Mouse (Mus musculus): ENCODE results near the gene Phkg2. TPM values are rescaled to one million over a fixed set of nuclear protein-coding genes. Genes with fewer than 3 reads are reported as not detected.

The Phkg2 gene
- total RNA-seq, 1 experiment: 32.1 TPM

DNA sequence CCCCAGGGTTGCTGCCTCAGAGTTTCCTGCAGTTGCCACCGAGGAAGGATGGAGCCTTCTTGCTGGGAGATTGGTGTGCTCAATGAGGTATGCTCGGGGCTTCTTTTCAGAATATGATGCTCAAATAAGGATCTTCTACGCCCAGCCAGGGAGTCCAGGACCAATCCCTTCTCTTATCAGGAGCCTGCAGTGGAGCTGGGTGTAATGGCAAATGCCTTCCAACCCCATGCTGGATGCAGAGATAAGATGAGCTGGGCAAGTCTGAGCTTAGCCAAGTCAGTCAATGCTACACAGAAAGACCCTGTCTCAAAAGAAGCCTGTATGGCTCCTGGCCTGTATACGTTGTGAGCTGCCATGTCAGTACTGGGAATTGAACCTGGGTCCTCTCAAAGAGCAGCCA lies 53.3 kb downstream of the Phkg2 start:
- Histone ChIP-seq H3K9ac (ENCODE audit: insufficient read depth, low read depth, low read length, poor library complexity, severe bottlenecking) (no peak overlapping the region), H3K4me1 (ENCODE audit: control insufficient read depth in 2 of 2, insufficient read depth in 2 of 2, low read length in 2 of 2, poor library complexity in 1 of 2) (no peaks in the 10 kb centered on the region), H3K36me3 (ENCODE audit: control insufficient read depth, insufficient read depth, low read length, poor library complexity, severe bottlenecking) (peaks cover 1% of the 10 kb centered on the region; the same call in 1 of the 2 replicates), H3K4me3 (ENCODE audit: insufficient read depth in 1 of 2, low read depth in 1 of 2, low read length in 2 of 2, poor library complexity in 1 of 2, severe bottlenecking in 1 of 2) (no peak overlapping the region), H3K27ac (ENCODE audit: insufficient read depth, low read depth, low read length, poor library complexity, severe bottlenecking) (no peak overlapping the region), H3K9me3 (ENCODE audit: control insufficient read depth, insufficient read depth, low read depth, low read length) (peaks cover 7% of the 10 kb centered on the region; the same call in 1 of the 2 replicates)
- in situ Hi-C loops (cut with MboI; ENCODE audit: low sequenced_read_pairs in 2 of 2, unreplicated experiment in 2 of 2): no loop called here
- TF ChIP-seq HCFC1 (IDR thresholded peaks at IDR 0.05; ENCODE audit: borderline replicate concordance, insufficient read depth, low read length) (no peak), CHD2 (IDR thresholded peaks at IDR 0.05; ENCODE audit: low read depth, low read length) (no peak), ZNF384 (IDR thresholded peaks at IDR 0.05; ENCODE audit: low read depth, low read length) (no peak), ZC3H11A (IDR thresholded peaks at IDR 0.05; ENCODE audit: borderline replicate concordance, low read depth, low read length) (no peak), MAFK (IDR thresholded peaks at IDR 0.05; ENCODE audit: insufficient read depth, low read depth, low read length) (no peak)
- DNase-seq (ENCODE audit: low read depth, low spot score): no peak

- DNase-seq (ENCODE audit: low read depth, low spot score): no peak
- Histone ChIP-seq H3K36me3 (ENCODE audit: control insufficient read depth, insufficient read depth, low read length, poor library complexity, severe bottlenecking) (peaks cover 1% of the 10 kb centered on the region; the same call in 1 of the 2 replicates), H3K9me3 (ENCODE audit: control insufficient read depth, insufficient read depth, low read depth, low read length) (peaks cover 7% of the 10 kb centered on the region; the same call in 1 of the 2 replicates), H3K27ac (ENCODE audit: insufficient read depth, low read depth, low read length, poor library complexity, severe bottlenecking) (no peak overlapping the region), H3K4me3 (ENCODE audit: insufficient read depth in 1 of 2, low read depth in 1 of 2, low read length in 2 of 2, poor library complexity in 1 of 2, severe bottlenecking in 1 of 2) (no peak overlapping the region), H3K4me1 (ENCODE audit: control insufficient read depth in 2 of 2, insufficient read depth in 2 of 2, low read length in 2 of 2, poor library complexity in 1 of 2) (no peaks in the 10 kb centered on the region), H3K9ac (ENCODE audit: insufficient read depth, low read depth, low read length, poor library complexity, severe bottlenecking) (no peak overlapping the region)
- in situ Hi-C loops (cut with MboI; ENCODE audit: low sequenced_read_pairs in 2 of 2, unreplicated experiment in 2 of 2): no loop called here
- TF ChIP-seq MAFK (IDR thresholded peaks at IDR 0.05; ENCODE audit: insufficient read depth, low read depth, low read length) (no peak), HCFC1 (IDR thresholded peaks at IDR 0.05; ENCODE audit: borderline replicate concordance, insufficient read depth, low read length) (no peak), ZNF384 (IDR thresholded peaks at IDR 0.05; ENCODE audit: low read depth, low read length) (no peak), CHD2 (IDR thresholded peaks at IDR 0.05; ENCODE audit: low read depth, low read length) (no peak), ZC3H11A (IDR thresholded peaks at IDR 0.05; ENCODE audit: borderline replicate concordance, low read depth, low read length) (no peak)
Measured at GRCm38 (mm10) chr7:127628646-127629045, 55.5 kb downstream of the Phkg2 start.

DNA sequence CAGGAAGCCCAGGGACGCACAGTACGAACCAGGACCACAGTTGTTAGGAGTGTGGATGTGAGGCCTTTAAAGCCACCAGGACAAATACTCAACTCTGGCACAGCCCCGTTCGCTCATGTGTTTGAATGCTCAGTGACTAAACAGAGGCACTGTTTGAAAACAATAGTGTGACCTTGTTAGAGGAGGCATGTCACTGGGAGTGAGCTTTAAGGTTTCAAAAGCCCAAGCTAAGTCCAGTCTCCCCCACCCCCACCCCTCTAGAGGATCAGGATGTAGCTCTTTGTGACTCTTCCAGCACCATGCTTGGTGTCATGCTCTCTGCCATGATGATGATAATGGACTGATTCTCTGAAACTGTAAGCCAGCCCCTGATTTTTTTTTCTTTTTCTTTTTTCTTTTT lies 58.3 kb downstream of the Phkg2 start:
- Histone ChIP-seq H3K9ac (ENCODE audit: insufficient read depth, low read depth, low read length, poor library complexity, severe bottlenecking) (no peak overlapping the region), H3K36me3 (ENCODE audit: control insufficient read depth, insufficient read depth, low read length, poor library complexity, severe bottlenecking) (no peaks in the 10 kb centered on the region), H3K9me3 (ENCODE audit: control insufficient read depth, insufficient read depth, low read depth, low read length) (peaks cover 6% of the 10 kb centered on the region; the same call in 1 of the 2 replicates), H3K4me3 (ENCODE audit: insufficient read depth in 1 of 2, low read depth in 1 of 2, low read length in 2 of 2, poor library complexity in 1 of 2, severe bottlenecking in 1 of 2) (no peak overlapping the region), H3K4me1 (ENCODE audit: control insufficient read depth in 2 of 2, insufficient read depth in 2 of 2, low read length in 2 of 2, poor library complexity in 1 of 2) (no peaks in the 10 kb centered on the region), H3K27ac (ENCODE audit: insufficient read depth, low read depth, low read length, poor library complexity, severe bottlenecking) (no peak overlapping the region)
- TF ChIP-seq CHD2 (IDR thresholded peaks at IDR 0.05; ENCODE audit: low read depth, low read length) (no peak), MAFK (IDR thresholded peaks at IDR 0.05; ENCODE audit: insufficient read depth, low read depth, low read length) (no peak), HCFC1 (IDR thresholded peaks at IDR 0.05; ENCODE audit: borderline replicate concordance, insufficient read depth, low read length) (no peak), ZC3H11A (IDR thresholded peaks at IDR 0.05; ENCODE audit: borderline replicate concordance, low read depth, low read length) (no peak), ZNF384 (IDR thresholded peaks at IDR 0.05; ENCODE audit: low read depth, low read length) (no peak)
- in situ Hi-C loops (cut with MboI; ENCODE audit: low sequenced_read_pairs in 2 of 2, unreplicated experiment in 2 of 2): no loop called here
- DNase-seq (ENCODE audit: low read depth, low spot score): no peak

Other genes with a start within 250 kb of the Phkg2 start
- gene Zfp768, start 227.8 kb upstream of the Phkg2 start, total RNA-seq (2012; rRNA removed): 3.5 and 4.4 TPM in 2 replicates
- 8.7 and 9.0 TPM in 2 replicates for gene Zfp747, start 197.3 kb upstream of the Phkg2 start, total RNA-seq (2012; rRNA removed)
- gene 9130019O22Rik, start 186.2 kb upstream of the Phkg2 start, total RNA-seq (2012; rRNA removed): 4.1 and 4.2 TPM in 2 replicates
- gene E430018J23Rik, start 179.7 kb upstream of the Phkg2 start, total RNA-seq (2012; rRNA removed): 2.5 and 3.2 TPM in 2 replicates
- gene Zfp764, start 166.5 kb upstream of the Phkg2 start, total RNA-seq (2012; rRNA removed): 3.3 and 4.2 TPM in 2 replicates
- gene Zfp688, start 151.3 kb upstream of the Phkg2 start, total RNA-seq (2012; rRNA removed): 12.5 and 17.3 TPM in 2 replicates
- 2.5 and 3.5 TPM in 2 replicates for gene Zfp689, start 124.2 kb upstream of the Phkg2 start, total RNA-seq (2012; rRNA removed)
- gene Prr14, start 113.7 kb upstream of the Phkg2 start, total RNA-seq (2012; rRNA removed): 16.3 and 17.1 TPM in 2 replicates
- 11.1 and 13.4 TPM in 2 replicates for gene Fbrs, start 94.1 kb upstream of the Phkg2 start, total RNA-seq (2012; rRNA removed)
- gene Srcap, start 61.4 kb upstream of the Phkg2 start, total RNA-seq (2012; rRNA removed): 50.7 and 52.0 TPM in 2 replicates
- 22.7 and 22.9 TPM in 2 replicates for gene Gm42715, start 53.8 kb upstream of the Phkg2 start, total RNA-seq (2012; rRNA removed)
- gene Tmem265, start 11.9 kb upstream of the Phkg2 start, total RNA-seq (2012; rRNA removed): 5.0 TPM in 1 of 2 replicates, not detected in the other
- 3.8 and 6.0 TPM in 2 replicates for gene Ccdc189, start 15.3 kb downstream of the Phkg2 start, total RNA-seq (2012; rRNA removed)
- gene Rnf40, start 15.4 kb downstream of the Phkg2 start, total RNA-seq (2012; rRNA removed): 71.0 and 94.9 TPM in 2 replicates
- gene Zfp629, start 42.5 kb downstream of the Phkg2 start, total RNA-seq (2012; rRNA removed): 2.1 and 2.9 TPM in 2 replicates
- 35.6 and 36.8 TPM in 2 replicates for gene Bcl7c, start 135.6 kb downstream of the Phkg2 start, total RNA-seq (2012; rRNA removed)
- gene Ctf1, start 139.4 kb downstream of the Phkg2 start, total RNA-seq (2012; rRNA removed): 2.3 and 3.0 TPM in 2 replicates
- gene Ctf2, start 158.8 kb downstream of the Phkg2 start, total RNA-seq (2012; rRNA removed): 0.69 and 0.71 TPM in 2 replicates
- gene Fbxl19, start 171.2 kb downstream of the Phkg2 start, total RNA-seq (2012; rRNA removed): 86.9 and 93.0 TPM in 2 replicates
- 14.0 and 30.7 TPM in 2 replicates for gene Orai3, start 196.5 kb downstream of the Phkg2 start, total RNA-seq (2012; rRNA removed)
- 22.6 and 24.4 TPM in 2 replicates for gene Setd1a, start 203.3 kb downstream of the Phkg2 start, total RNA-seq (2012; rRNA removed)
- 1.5 and 1.9 TPM in 2 replicates for gene Gm49388, start 212.3 kb downstream of the Phkg2 start, total RNA-seq (2012; rRNA removed)
- 14.7 and 22.5 TPM in 2 replicates for gene Hsd3b7, start 227.3 kb downstream of the Phkg2 start, total RNA-seq (2012; rRNA removed)

All from ES-E14 (cell line).